Mouse (Mus musculus) lung, embryonic 14.5 days (tissue): ENCODE data around the gene Vasp. TPM values are rescaled to one million over a fixed set of nuclear protein-coding genes. Genes with fewer than 3 reads are reported as not detected.
A peak's percentile ranks its signal among the peaks of the same experiment; 100 is the strongest.

ENCODE experiments used
- ATAC-seq: fragments of 200-750 bp; cut with Nextera tagmentation; 2 replicates; pipeline ENCODE4 v1.8.0; 2017; ENCODE audit warnings: mild to moderate bottlenecking, moderate TSS enrichment, moderate library complexity; ENCODE audit not compliant: insufficient read depth
- DNase-seq: peaks from one replicate; pipeline ENCODE4 v3.0.0-alpha.2; 2015
- H3K27ac ChIP-seq: fragments of 300-500 bp; sonication (generic); 2 replicates; pipeline ENCODE4 v1.5.1; 2014; ENCODE audit warnings: low read depth, mild to moderate bottlenecking, moderate library complexity
- H3K27me3 ChIP-seq: fragments of 300-500 bp; sonication (generic); 2 replicates; pipeline ENCODE4 v1.6.1; 2014; ENCODE audit warnings: low read length, control low read depth; ENCODE audit not compliant: insufficient read depth
- H3K36me3 ChIP-seq: fragments of 300-500 bp; sonication (generic); 2 replicates; pipeline ENCODE4 v1.6.1; 2014; ENCODE audit warnings: control low read depth; ENCODE audit not compliant: insufficient read depth
- H3K4me1 ChIP-seq: fragments of 300-500 bp; sonication (generic); 2 replicates; pipeline ENCODE4 v1.6.1; 2014; ENCODE audit warnings: antibody characterized with exemption, control low read depth; ENCODE audit not compliant: insufficient read depth
- H3K4me2 ChIP-seq: fragments of 300-500 bp; sonication (generic); 2 replicates; pipeline ENCODE4 v1.6.1; 2014; ENCODE audit warnings: mild to moderate bottlenecking
- H3K4me3 ChIP-seq: fragments of 300-500 bp; sonication (generic); 2 replicates; pipeline ENCODE4 v1.5.1; 2014; ENCODE audit warnings: low read depth, low read length
- H3K9ac ChIP-seq: fragments of 300-500 bp; sonication (generic); 2 replicates; pipeline ENCODE4 v1.6.1; 2014
- H3K9me3 ChIP-seq: fragments of 300-500 bp; sonication (generic); 2 replicates; pipeline ENCODE4 v1.6.1; 2016; ENCODE audit warnings: low read depth, low read length, control low read depth
- CTCF ChIP-seq: IDR thresholded peaks from 2 replicates; pipeline ENCODE4 v1.5.1; 2016; ENCODE audit warnings: antibody characterized with exemption, low read depth
- WGBS: fragments of 180-500 bp; shearing (Covaris S2); extraction: QIAGEN DNeasy Blood & Tissue Kit; methylation state at CpG from one replicate; pipeline ENCODE4 v1.1.7; 2014; 5-methylcytosine and 5-hydroxymethylcytosine counted together
- polyA plus RNA-seq: library from polyadenylated mRNA; unstranded; fragments of >200 nt; fragmentation: Nextera tagmentation; extraction: Ambion mirVana; gene quantifications from 2 replicates; pipeline ENCODE4 v1.2.1, GENCODE M21; 2014

The Vasp gene
- polyA plus RNA-seq, 1 experiment from 2014 or later: 95.3 TPM

- TF ChIP-seq CTCF: no peak
- H3K9ac ChIP-seq: no peak overlapping the region
Observed at GRCm38 (mm10) chr7:19217944-19218343, 53.7 kb downstream of the Vasp start.

GRCm38 (mm10) chr7:19217492-19217891 is 54.1 kb downstream of the Vasp start:
- TF ChIP-seq CTCF: no peak
- no peak overlapping the region for H3K27ac ChIP-seq
- H3K36me3 ChIP-seq: no peaks in the 10 kb centered on the region
- 31% methylated on average over 5 of the region's 5 CpGs for WGBS
- DNase-seq (peak; percentile 43), ATAC-seq (no peak)
- H3K27me3 ChIP-seq: no peaks in the 10 kb centered on the region
- H3K9ac ChIP-seq: no peak overlapping the region
- no peaks in the 10 kb centered on the region for H3K9me3 ChIP-seq
- no peaks in the 10 kb centered on the region for H3K4me1 ChIP-seq
- H3K4me2 ChIP-seq: no peak overlapping the region
- H3K4me3 ChIP-seq: no peak overlapping the region

More at GRCm38 (mm10) chr7:19217944-19218343, 53.7 kb downstream of the Vasp start:
- Histone ChIP-seq H3K4me1 (no peaks in the 10 kb centered on the region), H3K27me3 (no peaks in the 10 kb centered on the region), H3K4me3 (no peak overlapping the region), H3K27ac (no peak overlapping the region), H3K36me3 (no peaks in the 10 kb centered on the region), H3K4me2 (no peak overlapping the region), H3K9me3 (no peaks in the 10 kb centered on the region)
- ATAC-seq: peak; percentile 55
- 8% methylated on average over 2 of the region's 3 CpGs for WGBS
- peak; percentile 41 for DNase-seq

GRCm38 (mm10) chr7:19214940-19215339 is 56.7 kb downstream of the Vasp start:
- 53% methylated on average over 9 of the region's 9 CpGs for WGBS
- H3K36me3 ChIP-seq: no peaks in the 10 kb centered on the region
- ATAC-seq (no peak), DNase-seq (no peak)
- H3K9me3 ChIP-seq: peaks cover 2% of the 10 kb centered on the region; the same call in 1 of the 2 replicates
- H3K4me3 ChIP-seq: no peak overlapping the region
- H3K9ac ChIP-seq: no peak overlapping the region
- no peaks in the 10 kb centered on the region for H3K4me1 ChIP-seq
- no peak overlapping the region for H3K4me2 ChIP-seq
- TF ChIP-seq CTCF: no peak
- peaks cover 4% of the 10 kb centered on the region; the same call in 1 of the 2 replicates for H3K27me3 ChIP-seq
- H3K27ac ChIP-seq: no peak overlapping the region

GRCm38 (mm10) chr7:19214369-19214768 is 57.2 kb downstream of the Vasp start:
- no peaks in the 10 kb centered on the region for H3K36me3 ChIP-seq
- no peak for TF ChIP-seq CTCF
- no peak overlapping the region for H3K27ac ChIP-seq
- H3K9ac ChIP-seq: no peak overlapping the region
- peaks cover 3% of the 10 kb centered on the region; the same call in 1 of the 2 replicates for H3K9me3 ChIP-seq
- H3K4me1 ChIP-seq: no peaks in the 10 kb centered on the region
- H3K4me2 ChIP-seq: no peak overlapping the region
- H3K4me3 ChIP-seq: no peak overlapping the region
- peaks cover 4% of the 10 kb centered on the region; the same call in 1 of the 2 replicates for H3K27me3 ChIP-seq
- no peak for ATAC-seq
- DNase-seq: no peak
- WGBS: 67% methylated on average over 7 of the region's 7 CpGs

- 57% methylated on average over 2 of the region's 2 CpGs for WGBS
- H3K4me3 ChIP-seq: no peak overlapping the region
- peaks cover 3% of the 10 kb centered on the region; the same call in 1 of the 2 replicates for H3K9me3 ChIP-seq
- H3K27me3 ChIP-seq: peaks cover 4% of the 10 kb centered on the region; the same call in 1 of the 2 replicates
- DNase-seq: no peak
- no peaks in the 10 kb centered on the region for H3K4me1 ChIP-seq
- H3K9ac ChIP-seq: no peak overlapping the region
- no peak for ATAC-seq
- H3K27ac ChIP-seq: no peak overlapping the region
- no peak for TF ChIP-seq CTCF
- H3K36me3 ChIP-seq: no peaks in the 10 kb centered on the region
- no peak overlapping the region; the same call in 1 of the 2 replicates for H3K4me2 ChIP-seq
Observed at GRCm38 (mm10) chr7:19213385-19213784, 58.2 kb downstream of the Vasp start.

GRCm38 (mm10) chr7:19211996-19212755 is 59.4 kb downstream of the Vasp start, which contains the start of gene Gpr4:
Gene Gpr4 (plus strand): TSS chr7:19212538.
- H3K27ac ChIP-seq: no peak within 1 kb of the TSS
- peak within 1 kb of the TSS; percentile 52 for H3K9ac ChIP-seq
- no peaks in the 10 kb centered on the region for H3K4me1 ChIP-seq
- peaks cover 3% of the 10 kb centered on the region; the same call in 1 of the 2 replicates for H3K9me3 ChIP-seq
- no peak; the same call in 1 of the 2 replicates for TF ChIP-seq CTCF
- peak within 1 kb of the TSS; percentile 43 for H3K4me3 ChIP-seq
- 2% methylated on average over 30 of the region's 30 CpGs for WGBS
- peak within 1 kb of the TSS; percentile 73 for H3K4me2 ChIP-seq
- peaks cover 4% of the 10 kb centered on the region; the same call in 1 of the 2 replicates for H3K27me3 ChIP-seq
- peak; percentile 65 for DNase-seq
- ATAC-seq: peak; percentile 83; the same call in 1 of the 2 replicates
- H3K36me3 ChIP-seq: no peaks in the 10 kb centered on the region

GRCm38 (mm10) chr7:19211041-19211675 is 60.5 kb downstream of the Vasp start:
- no peak for TF ChIP-seq CTCF
- Histone ChIP-seq H3K27ac (no peak overlapping the region), H3K4me1 (no peaks in the 10 kb centered on the region), H3K9ac (no peak overlapping the region), H3K27me3 (peaks cover 4% of the 10 kb centered on the region; the same call in 1 of the 2 replicates), H3K4me2 (no peak overlapping the region), H3K4me3 (no peak overlapping the region), H3K9me3 (peaks cover 3% of the 10 kb centered on the region; the same call in 1 of the 2 replicates), H3K36me3 (no peaks in the 10 kb centered on the region)
- 51% methylated on average over 5 of the region's 5 CpGs for WGBS
- DNase-seq: no peak
- ATAC-seq: no peak
